Mouse (Mus musculus) hindbrain, postnatal 0 days (tissue): ENCODE measurements at regions not wholly inside any gene's neighbourhood (a gene's known extent, or its start where the extent isn't known, plus 50 kb on each side); places are given as distances from the start of the nearest gene placed in this dataset.
A peak's percentile ranks its signal among the peaks of the same experiment; 100 is the strongest.

ENCODE experiments used
- ATAC-seq: fragments of 200-750 bp; cut with Nextera tagmentation; 2 replicates; pipeline ENCODE4 v1.8.0; 2017; ENCODE audit warnings: mild to moderate bottlenecking, moderate TSS enrichment, moderate library complexity
- DNase-seq: peaks from one replicate; pipeline ENCODE4 v3.0.0-alpha.2; 2015; ENCODE audit warnings: low spot score
- H3K27ac ChIP-seq: fragments of 300-500 bp; sonication (generic); 2 replicates; pipeline ENCODE4 v1.5.1; 2014; ENCODE audit warnings: mild to moderate bottlenecking
- H3K27me3 ChIP-seq: fragments of 300-500 bp; sonication (generic); 2 replicates; pipeline ENCODE4 v1.6.1; 2014; ENCODE audit warnings: low read length, mixed read lengths; ENCODE audit not compliant: insufficient read depth
- H3K36me3 ChIP-seq: fragments of 300-500 bp; sonication (generic); 2 replicates; pipeline ENCODE4 v1.6.1; 2014; ENCODE audit warnings: low read length, mixed read lengths; ENCODE audit not compliant: insufficient read depth
- H3K4me1 ChIP-seq: fragments of 300-500 bp; sonication (generic); 2 replicates; pipeline ENCODE4 v1.6.1; 2014; ENCODE audit warnings: antibody characterized with exemption, low read length, mixed read lengths; ENCODE audit not compliant: insufficient read depth
- H3K4me2 ChIP-seq: fragments of 300-500 bp; sonication (generic); 2 replicates; pipeline ENCODE4 v1.6.1; 2014; ENCODE audit warnings: low read depth, mild to moderate bottlenecking, low read length, moderate library complexity, mixed read lengths
- H3K4me3 ChIP-seq: fragments of 300-500 bp; sonication (generic); 2 replicates; pipeline ENCODE4 v1.5.1; 2014; ENCODE audit warnings: low read length
- H3K9ac ChIP-seq: fragments of 300-500 bp; sonication (generic); replicated peaks from 2 replicates; pipeline ENCODE4 v1.6.1; 2014; ENCODE audit warnings: mild to moderate bottlenecking, low read length, moderate library complexity, mixed read lengths
- H3K9me3 ChIP-seq: fragments of 300-500 bp; sonication (generic); 2 replicates; pipeline ENCODE4 v1.6.1; 2016; ENCODE audit warnings: low read length, mixed read lengths
- CTCF ChIP-seq: IDR thresholded peaks from 2 replicates; pipeline ENCODE4 v1.5.1; 2016; ENCODE audit warnings: antibody characterized with exemption, control low read depth, low read depth
- WGBS: fragments of 180-500 bp; shearing (Covaris S2); extraction: QIAGEN DNeasy Blood & Tissue Kit; methylation state at CpG from one replicate; pipeline ENCODE4 v1.1.7; 2014; 5-methylcytosine and 5-hydroxymethylcytosine counted together

DNA sequence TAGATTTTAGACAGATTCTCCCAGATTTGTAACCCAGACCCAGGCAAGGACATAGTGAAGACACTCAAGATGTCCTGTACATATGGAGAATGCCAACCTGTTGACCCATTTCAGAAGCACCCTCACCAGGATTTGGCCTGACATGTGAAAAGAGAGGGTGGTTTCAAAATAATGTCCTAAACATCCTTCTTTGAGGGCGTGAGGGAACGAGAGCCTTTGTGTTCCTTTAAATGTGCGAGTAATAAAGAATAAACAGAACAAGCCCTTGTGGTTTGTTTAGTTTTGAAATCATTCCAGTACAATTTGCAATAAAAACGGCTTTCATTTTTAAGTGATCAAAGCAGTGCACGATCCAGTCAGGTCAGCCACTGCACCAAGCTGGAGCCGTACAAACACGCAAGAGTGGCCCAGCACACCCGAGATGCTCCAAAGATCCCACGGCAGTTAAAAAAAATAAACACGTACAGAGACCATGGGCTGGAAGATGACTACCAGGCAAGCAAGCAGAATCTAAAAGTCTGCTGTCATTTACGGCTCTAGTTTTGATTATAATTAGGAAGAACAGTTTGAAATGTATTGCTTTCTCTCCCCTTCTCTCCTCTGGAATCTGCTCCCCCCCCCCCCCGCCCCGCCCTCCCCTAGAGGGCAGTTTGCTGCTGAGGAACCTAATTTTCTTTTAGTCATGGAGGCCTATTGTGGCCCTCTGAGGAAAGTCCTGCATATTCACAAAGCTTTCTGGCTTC is 72.4 kb upstream of the Tle4 start:
- no peaks in the 10 kb centered on the region for H3K27me3 ChIP-seq
- TF ChIP-seq CTCF = no peak
- WGBS = 28% methylated on average over 13 of the region's 13 CpGs
- H3K9me3 ChIP-seq = no peaks in the 10 kb centered on the region
- no peak overlapping the region for H3K9ac ChIP-seq
- H3K4me1 ChIP-seq = no peaks in the 10 kb centered on the region
- ATAC-seq = 0 out of 2 replicates have a peak, but pooled peaks have one; percentile 18
- no peak overlapping the region for H3K4me3 ChIP-seq
- peak overlapping the region; percentile 29; the same call in 1 of the 2 replicates for H3K4me2 ChIP-seq
- H3K27ac ChIP-seq = no peak overlapping the region
- H3K36me3 ChIP-seq = no peaks in the 10 kb centered on the region
- no peak for DNase-seq

DNA sequence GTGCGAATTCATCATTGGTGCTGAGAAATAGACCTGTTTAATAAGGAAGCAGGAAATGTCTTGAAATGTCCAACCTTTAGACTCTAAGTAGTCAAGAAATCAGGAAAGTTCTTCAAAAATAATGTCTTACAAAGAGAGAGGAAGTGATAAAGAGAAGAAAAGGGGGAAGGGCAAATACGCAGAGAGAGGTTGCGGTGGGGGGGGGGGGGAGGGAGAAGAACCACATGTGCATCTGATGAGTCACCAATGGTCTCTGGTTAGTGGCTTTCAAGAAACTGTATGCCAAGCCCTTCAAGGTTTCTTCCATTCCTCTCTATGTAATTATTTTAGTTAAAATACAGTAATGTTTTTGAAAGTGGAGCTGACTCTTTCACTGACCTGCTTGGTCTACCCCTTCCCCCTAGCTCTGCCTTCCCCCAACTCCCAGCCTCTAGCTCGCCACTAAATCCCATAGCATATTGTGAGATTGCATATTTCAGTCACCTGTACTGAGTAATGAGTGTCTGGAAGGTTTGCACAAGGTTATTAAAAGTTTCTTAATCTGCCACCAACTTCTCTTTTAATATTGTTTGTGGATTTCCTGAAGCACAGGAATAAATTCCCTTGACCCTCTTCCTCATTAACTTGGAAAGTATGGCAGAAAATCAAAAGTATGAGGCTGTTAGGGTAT is 70.8 kb upstream of the Tle4 start:
- H3K27me3 ChIP-seq = no peaks in the 10 kb centered on the region
- no peaks in the 10 kb centered on the region for H3K4me1 ChIP-seq
- H3K36me3 ChIP-seq = no peaks in the 10 kb centered on the region
- no peak for ATAC-seq
- WGBS = 94% methylated on average over 4 of the region's 4 CpGs
- H3K9me3 ChIP-seq = no peaks in the 10 kb centered on the region
- no peak for DNase-seq
- no peak for TF ChIP-seq CTCF
- no peak overlapping the region for H3K9ac ChIP-seq
- no peak overlapping the region for H3K27ac ChIP-seq
- H3K4me3 ChIP-seq = no peak overlapping the region
- no peak overlapping the region for H3K4me2 ChIP-seq

DNA sequence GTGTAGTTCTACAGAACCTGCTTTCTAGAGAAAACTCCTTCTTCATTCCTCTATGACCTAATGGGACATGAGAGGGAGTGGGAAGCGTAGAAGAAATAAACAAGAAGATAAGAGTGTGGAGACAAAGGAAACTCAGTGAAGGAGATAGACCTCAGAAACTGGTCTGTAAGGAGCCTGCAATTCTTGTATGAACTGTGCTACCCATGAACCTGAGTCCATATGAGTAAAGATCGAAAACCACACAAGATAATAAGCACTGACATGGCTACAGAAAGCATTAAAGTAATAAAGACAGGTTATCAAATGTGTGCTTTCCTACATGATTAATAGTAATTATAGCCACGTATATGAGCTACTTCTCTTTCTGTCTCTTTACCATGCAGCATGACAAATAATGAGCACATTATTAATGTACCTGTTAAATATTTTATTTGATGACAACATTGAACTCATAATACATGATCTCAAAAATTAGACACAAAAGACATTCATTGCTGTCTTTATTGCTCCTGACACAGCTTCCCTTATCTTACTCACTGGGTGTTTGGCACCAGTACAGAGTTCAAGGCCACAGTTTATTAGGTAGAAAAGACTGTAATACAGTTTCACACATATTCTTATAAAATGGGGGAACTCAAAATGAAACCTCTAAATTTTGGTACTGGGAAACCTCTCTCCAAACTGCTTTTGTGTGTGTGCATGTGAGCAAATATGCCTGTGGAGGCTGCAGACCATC is 67.0 kb upstream of the Tle4 start:
- ATAC-seq = no peak
- no peak for DNase-seq

DNA sequence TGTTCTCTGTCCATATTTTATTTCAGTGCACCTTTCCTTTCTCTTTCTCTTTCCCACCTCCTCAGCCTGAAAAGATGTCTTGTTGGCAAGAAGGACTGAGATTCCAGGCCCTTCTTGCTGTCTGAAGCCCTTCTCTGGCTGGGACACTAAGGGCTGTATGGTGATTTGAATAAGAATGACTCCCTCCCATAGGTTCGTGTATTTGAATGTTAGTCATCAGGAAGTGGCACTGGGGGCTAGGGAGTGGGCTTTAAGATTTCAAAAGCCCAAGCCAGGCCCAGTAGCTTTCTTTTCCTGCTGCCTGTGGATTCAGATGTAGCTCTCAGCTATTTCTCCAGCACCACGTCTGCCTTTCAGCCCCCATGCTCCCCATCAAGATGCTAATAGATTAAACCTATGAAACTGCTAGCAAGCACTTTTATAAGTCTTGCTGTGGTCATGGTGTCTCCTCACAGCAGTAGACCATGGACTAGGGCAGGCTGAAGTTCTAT is 66.3 kb upstream of the Tle4 start:
- 47% methylated on average over 2 of the region's 2 CpGs for WGBS
- H3K36me3 ChIP-seq = no peaks in the 10 kb centered on the region
- ATAC-seq = no peak
- H3K9me3 ChIP-seq = no peaks in the 10 kb centered on the region
- H3K4me2 ChIP-seq = no peak overlapping the region
- H3K4me3 ChIP-seq = no peak overlapping the region
- H3K9ac ChIP-seq = no peak overlapping the region
- DNase-seq = no peak
- H3K4me1 ChIP-seq = no peaks in the 10 kb centered on the region
- no peak overlapping the region for H3K27ac ChIP-seq
- no peak for TF ChIP-seq CTCF
- H3K27me3 ChIP-seq = no peaks in the 10 kb centered on the region

More for the DNA sequence above, 67.0 kb upstream of the Tle4 start:
- TF ChIP-seq CTCF = no peak
- H3K4me3 ChIP-seq = no peak overlapping the region
- no peaks in the 10 kb centered on the region for H3K36me3 ChIP-seq
- 91% methylated on average over 3 of the region's 3 CpGs for WGBS
- no peak overlapping the region for H3K4me2 ChIP-seq
- no peak overlapping the region for H3K9ac ChIP-seq
- H3K27ac ChIP-seq = no peak overlapping the region
- no peaks in the 10 kb centered on the region for H3K4me1 ChIP-seq
- no peaks in the 10 kb centered on the region for H3K27me3 ChIP-seq
- H3K9me3 ChIP-seq = no peaks in the 10 kb centered on the region

DNA sequence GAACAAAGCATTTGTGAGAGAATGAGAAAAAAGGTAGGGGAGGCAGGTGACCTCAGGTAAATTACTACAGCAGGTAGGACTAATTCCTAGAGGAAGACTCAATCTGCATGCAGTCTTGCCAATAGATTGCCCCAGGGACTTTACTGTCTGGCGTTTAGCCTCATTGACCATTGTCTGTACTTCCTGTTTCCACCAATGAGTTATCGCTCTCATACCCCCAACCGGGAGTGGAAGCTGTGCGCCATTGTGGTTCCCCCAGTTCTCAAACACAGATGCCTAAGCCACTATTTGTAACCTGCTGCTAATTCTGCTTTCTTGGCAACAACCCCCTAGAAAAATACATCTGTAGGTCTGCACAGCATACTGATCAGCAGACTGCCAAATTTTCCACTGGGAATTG is 65.5 kb upstream of the Tle4 start:
- no peaks in the 10 kb centered on the region for H3K4me1 ChIP-seq
- no peaks in the 10 kb centered on the region for H3K9me3 ChIP-seq
- H3K27ac ChIP-seq = no peak overlapping the region
- TF ChIP-seq CTCF = no peak
- DNase-seq = no peak
- no peak for ATAC-seq
- 37% methylated on average over 4 of the region's 4 CpGs for WGBS
- H3K27me3 ChIP-seq = no peaks in the 10 kb centered on the region
- no peak overlapping the region for H3K4me3 ChIP-seq
- H3K4me2 ChIP-seq = no peak overlapping the region
- no peaks in the 10 kb centered on the region for H3K36me3 ChIP-seq
- no peak overlapping the region for H3K9ac ChIP-seq

DNA sequence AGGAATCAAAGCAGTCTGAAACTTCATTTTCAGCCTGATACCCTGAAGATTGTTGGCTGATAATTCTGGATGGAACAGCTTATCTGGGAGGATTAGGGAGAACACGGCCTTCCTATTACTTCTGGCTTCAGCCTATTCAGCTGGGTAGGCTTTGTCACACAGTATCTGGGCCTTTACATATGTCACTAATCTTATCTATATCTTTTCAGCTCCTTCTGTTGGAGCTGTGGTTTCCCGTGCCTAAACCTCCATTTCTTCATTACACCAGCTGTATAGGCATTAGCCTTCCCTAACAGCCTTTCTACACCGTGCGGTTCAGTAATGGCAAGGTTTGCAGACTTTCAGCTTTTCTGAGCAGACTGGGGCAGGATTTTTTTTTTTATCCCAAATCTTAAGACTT is 61.9 kb upstream of the Tle4 start:
- DNase-seq = no peak

More for the DNA sequence above, 61.9 kb upstream of the Tle4 start:
- ATAC-seq = no peak
- Histone ChIP-seq H3K4me3 (no peak overlapping the region), H3K9ac (no peak overlapping the region), H3K36me3 (no peaks in the 10 kb centered on the region), H3K27me3 (no peaks in the 10 kb centered on the region), H3K4me1 (no peaks in the 10 kb centered on the region), H3K9me3 (no peaks in the 10 kb centered on the region), H3K4me2 (no peak overlapping the region), H3K27ac (no peak overlapping the region)
- WGBS = 67% methylated on average over 4 of the region's 4 CpGs
- no peak for TF ChIP-seq CTCF
